Mouse (Mus musculus): ENCODE data around the gene Slx. TPM values are rescaled to one million over a fixed set of nuclear protein-coding genes. Genes with fewer than 3 reads are reported as not detected.
"Not testable (repeated sequence)": the region's sequence is repeated elsewhere in the genome, so short reads cannot be mapped to it uniquely, and the experiment has no call there.

The Slx gene
- not detected in 2 replicates for polyA plus RNA-seq (2015; fragmentation: Nextera tagmentation; extraction: Ambion mirVana)

DNA sequence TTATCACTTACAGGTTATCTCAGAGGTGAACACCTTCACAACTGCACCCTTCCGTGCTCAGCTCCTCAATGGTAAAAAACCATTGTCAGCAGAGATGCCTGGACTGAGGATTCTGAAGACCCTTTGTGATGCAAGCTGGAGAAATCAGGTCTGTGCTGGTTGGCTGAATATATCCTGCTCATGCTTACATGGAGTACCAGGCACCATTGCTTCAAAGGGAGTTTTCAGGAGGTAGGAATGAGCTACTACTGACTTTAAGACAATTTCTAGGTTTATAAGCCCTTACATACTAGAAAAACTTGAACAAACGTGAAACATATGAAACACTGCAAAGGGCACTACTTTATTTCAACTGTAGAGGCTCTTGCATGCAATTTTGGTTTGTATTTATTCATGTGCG is at the start of gene Slx:
Gene Slx (minus strand): TSS at position 101 of the 400 bp plus-strand sequence.
- H3K9me3 ChIP-seq (ENCODE audit: low read length); H3K4me1 ChIP-seq (ENCODE audit: insufficient read depth, low read depth, low read length); DNase-seq (ENCODE audit: low spot score); ATAC-seq; H3K27ac ChIP-seq (ENCODE audit: low read length); H3K4me2 ChIP-seq (replicated peaks; ENCODE audit: low read depth, low read length); H3K9ac ChIP-seq (replicated peaks; ENCODE audit: low read depth); H3K27me3 ChIP-seq (replicated peaks; ENCODE audit: insufficient read depth, low read length); H3K36me3 ChIP-seq (ENCODE audit: insufficient read depth, low read length); H3K4me3 ChIP-seq (ENCODE audit: low read depth, low read length): not testable (repeated sequence)
- 62% methylated on average over 3 of the region's 3 CpGs for WGBS

Small RNA genes lying within 50 kb of the gene (microRNA-seq; reads per million reads assigned to microRNA genes)
- gene Gm27341: not detected

Other genes starting within 250 kb of the Slx start
- not detected in 2 replicates for gene Gm2030, start 235.5 kb downstream of the Slx start, polyA plus RNA-seq (2015; fragmentation: Nextera tagmentation; extraction: Ambion mirVana)
- gene Gm14525, start 157.1 kb upstream of the Slx start, polyA plus RNA-seq (2015; fragmentation: Nextera tagmentation; extraction: Ambion mirVana): not detected in 2 replicates